Mouse (Mus musculus) thymus, postnatal 0 days (tissue): ENCODE data around the gene Gm13083. TPM values are rescaled to one million over a fixed set of nuclear protein-coding genes. Genes with fewer than 3 reads are reported as not detected.
"Not testable (repeated sequence)": the region's sequence is repeated elsewhere in the genome, so short reads cannot be mapped to it uniquely, and the experiment has no call there.

Source experiments
- DNase-seq: peaks from one replicate; pipeline ENCODE4 v3.0.0-alpha.2; 2015; ENCODE audit warnings: low spot score
- polyA plus RNA-seq: library from polyadenylated mRNA; unstranded; fragments of >200 nt; fragmentation: Nextera tagmentation; extraction: Ambion mirVana; gene quantifications from 2 replicates; pipeline ENCODE4 v1.2.1, GENCODE M21; 2015

Gm13083 gene
- not detected in 2 replicates for polyA plus RNA-seq

GRCm38 (mm10) chr4:143614703-143615102 lies at the start of gene Gm13083:
Gene Gm13083, plus strand, starts transcription at chr4:143615003.
- not testable (repeated sequence) for DNase-seq

- not testable (repeated sequence) for DNase-seq
Measured at GRCm38 (mm10) chr4:143611927-143612326, 2.9 kb upstream of the Gm13083 start.

GRCm38 (mm10) chr4:143618101-143618500 lies 3.3 kb downstream of the Gm13083 start:
- not testable (repeated sequence) for DNase-seq

- not testable (repeated sequence) for DNase-seq
Measured at GRCm38 (mm10) chr4:143657146-143657545, 42.3 kb downstream of the Gm13083 start, which contains the start of gene Gm13088. Gene Gm13088, minus strand, starts transcription at chr4:143657246.

Other genes starting within 250 kb of the Gm13083 start
- gene Pramel1, start 220.6 kb upstream of the Gm13083 start, polyA plus RNA-seq: not detected in 2 replicates
- 17.9 and 19.1 TPM in 2 replicates for gene Pramef8, start 202.6 kb upstream of the Gm13083 start, polyA plus RNA-seq
- not detected in 2 replicates for gene Oog4, start 164.7 kb upstream of the Gm13083 start, polyA plus RNA-seq
- gene Gm13043, start 103.7 kb upstream of the Gm13083 start, polyA plus RNA-seq: not detected in 2 replicates
- gene Gm13040, start 79.0 kb upstream of the Gm13083 start, polyA plus RNA-seq: not detected in 2 replicates
- not detected in 2 replicates for gene BC080695, start 63.3 kb upstream of the Gm13083 start, polyA plus RNA-seq
- gene Gm13057, start 63.3 kb upstream of the Gm13083 start, polyA plus RNA-seq: not detected in 2 replicates
- gene Gm13088, start 42.2 kb downstream of the Gm13083 start, polyA plus RNA-seq: not detected in 2 replicates
- gene Gm13089, start 87.7 kb downstream of the Gm13083 start, polyA plus RNA-seq: not detected in 2 replicates
- gene Gm13078, start 104.5 kb downstream of the Gm13083 start, polyA plus RNA-seq: not detected in 2 replicates
- not detected in 2 replicates for gene Gm13023, start 174.3 kb downstream of the Gm13083 start, polyA plus RNA-seq
- not detected in 2 replicates for gene Gm13084, start 201.1 kb downstream of the Gm13083 start, polyA plus RNA-seq
- gene Gm13103, start 231.5 kb downstream of the Gm13083 start, polyA plus RNA-seq: not detected in 2 replicates